Mouse (Mus musculus) stomach, postnatal 0 days (tissue): ENCODE measurements around the gene Gm12185.

Experiments used
- CTCF ChIP-seq: IDR thresholded peaks from 2 replicates; pipeline ENCODE4 v1.5.1; 2016; ENCODE audit warnings: antibody characterized with exemption, low read depth, mild to moderate bottlenecking, moderate library complexity
- EP300 ChIP-seq: optimal IDR thresholded peaks from 2 replicates; pipeline ENCODE3; 2016; ENCODE audit warnings: antibody characterized with exemption

GRCm38 (mm10) chr11:48870781-48871180, 121.2 kb downstream of the Gm12185 start:
- TF ChIP-seq CTCF (no peak), EP300 (no peak)
